Mouse (Mus musculus): ENCODE measurements around the gene Cyp8b1. TPM values are rescaled to one million over a fixed set of nuclear protein-coding genes. Genes with fewer than 3 reads are reported as not detected.

The Cyp8b1 gene
- polyA plus RNA-seq, 1 experiment from 2014 or later: not detected

DNA sequence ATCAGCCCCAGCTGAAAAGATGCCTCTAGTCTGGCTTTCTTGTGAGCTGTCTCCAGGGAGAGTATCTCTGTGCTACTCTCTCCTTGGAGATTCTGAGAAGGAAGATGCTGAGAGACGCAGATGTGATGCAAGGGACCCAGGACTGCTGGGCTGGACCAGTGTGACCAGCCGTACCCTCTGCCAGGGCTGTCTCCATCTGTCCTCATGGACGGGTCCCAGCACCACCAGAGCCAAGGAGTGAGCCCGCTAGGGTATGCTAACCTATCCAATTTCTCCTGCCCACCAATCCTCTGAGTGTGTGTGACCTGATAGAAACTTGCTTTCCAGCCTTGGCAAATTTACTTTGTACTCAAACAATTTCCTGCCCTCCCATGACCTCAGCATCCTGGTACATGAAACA is 3.3 kb downstream of the Cyp8b1 start:
- Histone ChIP-seq H3K4me2 (no peak overlapping the region), H3K36me3 (no peaks in the 10 kb centered on the region), H3K27me3 (no peaks in the 10 kb centered on the region), H3K27ac (no peak overlapping the region), H3K9me3 (no peaks in the 10 kb centered on the region), H3K4me1 (replicated peaks) (no peaks in the 10 kb centered on the region; the same call in 1 of the 2 replicates), H3K9ac (no peak overlapping the region), H3K4me3 (no peak overlapping the region)
- ATAC-seq (ENCODE audit: low FRiP score): no peak
- WGBS: 80% methylated on average over 4 of the region's 4 CpGs

DNA sequence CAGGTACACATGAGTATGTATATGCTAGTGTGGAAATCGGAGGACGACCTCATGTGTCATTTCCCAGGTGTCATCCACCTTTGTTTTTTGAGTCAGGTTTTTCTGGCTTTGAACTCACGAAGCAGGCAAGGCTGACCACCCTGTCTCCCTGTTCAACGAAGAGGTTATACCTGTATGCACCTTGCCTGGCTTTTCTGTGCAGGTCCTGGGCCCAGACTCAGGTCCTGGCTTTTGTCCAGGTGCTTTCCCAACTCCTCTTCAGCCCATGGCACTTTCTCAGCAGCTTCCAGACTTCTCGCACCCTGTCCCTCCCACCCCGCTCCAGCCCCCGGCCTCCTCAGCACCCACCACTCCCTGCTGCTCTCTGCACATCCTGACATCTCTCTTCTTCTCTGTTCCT is 4.9 kb downstream of the Cyp8b1 start:
- Histone ChIP-seq H3K27me3 (no peaks in the 10 kb centered on the region), H3K4me1 (replicated peaks) (no peaks in the 10 kb centered on the region), H3K9me3 (no peaks in the 10 kb centered on the region), H3K36me3 (no peaks in the 10 kb centered on the region), H3K4me3 (no peak overlapping the region), H3K9ac (no peak overlapping the region), H3K4me2 (no peak overlapping the region), H3K27ac (no peak overlapping the region)
- ATAC-seq (ENCODE audit: low FRiP score): no peak
- WGBS: 90% methylated on average over 7 of the region's 7 CpGs

DNA sequence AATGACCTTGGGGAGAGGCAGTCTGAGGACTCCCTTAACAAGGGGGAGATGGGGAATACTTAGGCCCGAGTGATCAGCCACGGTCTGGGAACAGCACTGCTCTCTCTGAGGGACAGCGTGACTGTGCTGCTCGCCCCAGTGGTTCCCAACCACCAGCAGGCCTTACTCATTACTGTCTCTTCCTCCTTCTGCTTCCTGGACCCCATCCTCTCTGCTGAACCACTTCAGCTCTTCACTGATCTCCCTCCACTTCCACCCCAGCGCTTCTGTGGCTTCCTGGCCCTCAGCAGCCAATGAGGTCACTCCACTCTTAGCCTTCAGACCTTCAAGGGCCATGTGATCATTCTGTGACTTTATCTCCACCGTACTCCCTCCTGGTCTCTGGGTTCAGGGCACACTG is 6.5 kb downstream of the Cyp8b1 start:
- H3K9ac ChIP-seq: no peak overlapping the region
- H3K36me3 ChIP-seq: no peaks in the 10 kb centered on the region
- H3K27ac ChIP-seq: no peak overlapping the region
- H3K4me2 ChIP-seq: no peak overlapping the region
- no peaks in the 10 kb centered on the region for H3K27me3 ChIP-seq
- no peaks in the 10 kb centered on the region for H3K9me3 ChIP-seq
- no peaks in the 10 kb centered on the region for H3K4me1 ChIP-seq (replicated peaks)
- no peak for ATAC-seq (ENCODE audit: low FRiP score)
- H3K4me3 ChIP-seq: no peak overlapping the region
- 89% methylated on average over 6 of the region's 6 CpGs for WGBS

DNA sequence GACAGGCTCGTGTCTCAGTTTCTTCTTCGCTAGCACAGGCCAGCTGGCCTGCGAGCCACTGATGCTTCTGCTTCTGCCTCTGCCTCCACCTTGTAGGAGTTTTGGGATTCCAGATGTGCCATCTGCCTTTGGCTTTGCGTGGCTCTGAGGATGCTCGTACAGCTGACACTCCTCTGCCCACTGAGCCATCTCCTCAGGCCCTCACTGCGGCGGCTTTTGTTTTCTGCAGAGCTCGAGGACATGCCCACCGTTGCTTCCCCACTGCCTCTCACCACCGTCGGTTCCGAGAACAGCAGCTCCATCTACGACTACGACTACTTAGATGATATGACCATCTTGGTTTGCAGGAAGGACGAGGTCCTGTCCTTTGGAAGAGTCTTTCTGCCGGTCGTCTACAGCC is 7.8 kb downstream of the Cyp8b1 start:
- Histone ChIP-seq H3K4me3 (no peak overlapping the region), H3K9ac (no peak overlapping the region)
- WGBS: 93% methylated on average over 17 of the region's 17 CpGs

DNA sequence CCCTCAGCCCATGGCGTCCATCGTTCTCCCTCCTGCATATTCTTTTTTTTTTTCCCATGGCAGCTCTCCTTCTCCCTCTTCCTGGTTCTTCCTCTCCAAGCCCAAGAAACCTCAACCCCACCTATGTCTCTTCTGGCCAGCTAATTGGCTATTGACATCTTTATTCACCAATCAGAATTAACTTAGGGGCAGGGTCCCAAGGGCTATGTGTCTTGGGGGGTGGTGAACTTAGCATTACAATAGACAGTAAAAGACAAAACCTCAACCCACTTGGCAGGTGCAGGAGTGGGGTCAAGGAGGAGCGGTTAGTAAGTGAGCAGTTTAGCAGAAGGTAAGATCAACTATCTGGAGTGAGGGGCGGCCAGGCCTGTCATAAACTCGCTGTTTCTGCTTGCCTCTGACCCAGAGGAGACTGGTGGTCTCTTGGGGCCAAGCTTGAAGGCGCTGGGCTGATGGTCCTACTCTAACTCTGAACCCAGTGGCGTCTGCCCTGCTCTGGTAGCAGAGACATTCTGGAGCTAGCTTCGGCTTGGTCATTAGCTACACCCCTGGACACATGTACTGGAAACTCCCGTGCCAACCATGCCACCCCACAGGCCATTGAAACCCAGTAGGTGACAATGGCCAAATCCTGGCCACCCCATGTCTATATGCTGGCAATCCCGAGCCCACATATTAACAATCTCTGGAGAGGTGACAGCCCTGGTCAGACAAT is 8.6 kb downstream of the Cyp8b1 start:
- Histone ChIP-seq H3K27me3 (no peaks in the 10 kb centered on the region), H3K9ac (no peak overlapping the region), H3K27ac (no peak overlapping the region), H3K4me1 (replicated peaks) (no peaks in the 10 kb centered on the region), H3K4me2 (no peak overlapping the region), H3K4me3 (no peak overlapping the region), H3K9me3 (no peaks in the 10 kb centered on the region), H3K36me3 (no peaks in the 10 kb centered on the region)
- WGBS: 76% methylated on average over 10 of the region's 10 CpGs
- no peak for ATAC-seq (ENCODE audit: low FRiP score)

More for the DNA sequence above, 7.8 kb downstream of the Cyp8b1 start:
- H3K36me3 ChIP-seq: no peaks in the 10 kb centered on the region
- no peak overlapping the region for H3K4me2 ChIP-seq
- H3K27ac ChIP-seq: no peak overlapping the region
- no peaks in the 10 kb centered on the region for H3K4me1 ChIP-seq (replicated peaks)
- no peak for ATAC-seq (ENCODE audit: low FRiP score)
- H3K27me3 ChIP-seq: no peaks in the 10 kb centered on the region
- no peaks in the 10 kb centered on the region for H3K9me3 ChIP-seq

DNA sequence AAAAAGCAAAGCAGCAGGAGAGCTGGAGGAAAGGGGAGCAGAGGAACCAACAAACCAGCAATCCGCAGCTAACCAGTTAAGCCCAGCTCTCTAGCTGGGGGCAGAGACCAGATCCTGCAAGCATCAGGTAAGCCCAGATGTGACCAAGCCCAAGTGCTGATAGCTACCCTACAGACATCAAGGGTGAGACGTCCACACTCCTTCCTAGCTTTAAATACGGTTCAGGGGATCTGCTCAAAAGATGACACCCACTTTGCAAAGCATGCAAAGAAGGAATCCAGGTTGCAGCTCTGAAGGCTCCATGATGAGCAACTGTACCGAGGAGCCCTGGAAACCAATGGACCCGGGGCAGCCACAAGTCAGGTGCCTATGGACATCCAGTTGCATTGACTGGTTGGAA is 9.6 kb downstream of the Cyp8b1 start:
- Histone ChIP-seq H3K36me3 (no peaks in the 10 kb centered on the region), H3K4me3 (no peak overlapping the region), H3K9ac (no peak overlapping the region), H3K4me1 (replicated peaks) (no peaks in the 10 kb centered on the region), H3K27me3 (no peaks in the 10 kb centered on the region), H3K27ac (no peak overlapping the region), H3K9me3 (no peaks in the 10 kb centered on the region), H3K4me2 (no peak overlapping the region)
- 89% methylated on average over 5 of the region's 5 CpGs for WGBS
- no peak for ATAC-seq (ENCODE audit: low FRiP score)

DNA sequence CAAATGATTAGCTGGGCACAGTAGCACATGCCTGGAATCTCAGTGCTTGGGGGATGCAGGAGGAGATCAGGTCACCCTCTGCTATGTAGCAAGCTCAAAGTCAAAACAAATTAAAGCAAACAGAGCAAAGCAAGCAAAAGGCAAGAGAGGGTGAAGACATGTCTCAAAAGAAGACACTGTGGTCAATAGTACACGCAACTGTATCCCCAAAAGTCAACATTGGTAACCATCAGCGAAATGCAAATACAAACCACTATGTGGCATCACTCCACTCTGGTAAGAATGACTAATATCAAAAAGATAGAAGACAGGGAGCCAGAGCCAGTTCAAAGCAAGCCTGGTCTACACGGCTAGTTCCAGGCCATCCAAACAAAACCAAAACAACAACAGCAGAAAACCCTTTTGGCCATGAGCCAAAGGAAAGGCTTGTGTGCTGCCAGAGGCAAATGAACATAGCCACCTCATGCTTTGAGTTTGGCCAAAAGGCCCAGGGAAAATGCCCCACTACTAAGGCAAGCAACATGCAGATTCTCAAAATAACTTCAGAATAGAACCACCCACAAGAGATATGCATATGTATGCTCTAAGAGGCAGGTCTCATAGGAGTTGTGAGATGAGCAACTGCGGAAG is 10.4 kb downstream of the Cyp8b1 start:
- no peak overlapping the region for H3K27ac ChIP-seq
- no peaks in the 10 kb centered on the region for H3K36me3 ChIP-seq
- H3K4me1 ChIP-seq (replicated peaks): no peaks in the 10 kb centered on the region
- H3K9ac ChIP-seq: no peak overlapping the region
- no peaks in the 10 kb centered on the region for H3K9me3 ChIP-seq
- H3K4me3 ChIP-seq: no peak overlapping the region
- ATAC-seq (ENCODE audit: low FRiP score): no peak
- 86% methylated on average over 4 of the region's 4 CpGs for WGBS
- H3K4me2 ChIP-seq: no peak overlapping the region
- no peaks in the 10 kb centered on the region for H3K27me3 ChIP-seq

DNA sequence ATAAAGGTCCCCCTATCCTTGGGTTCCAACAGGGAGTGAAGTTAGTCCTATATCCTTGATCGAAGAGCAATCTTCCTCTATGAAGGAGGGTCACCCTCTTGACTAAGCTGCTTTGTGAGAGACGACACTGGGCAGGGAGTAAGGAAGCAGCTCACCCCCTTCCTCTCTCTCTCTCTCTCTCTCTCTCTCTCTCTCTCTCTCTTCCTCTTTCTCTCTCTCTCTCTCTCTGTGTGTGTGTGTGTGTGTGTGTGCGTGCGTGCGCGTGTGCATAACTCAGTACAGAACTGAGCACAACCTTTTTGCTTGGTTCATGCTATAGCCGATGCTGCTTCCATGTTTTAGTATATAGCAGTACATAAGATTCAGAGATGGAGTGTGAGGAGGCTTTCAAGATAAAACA is 11.2 kb downstream of the Cyp8b1 start:
- 93% methylated on average over 7 of the region's 7 CpGs for WGBS
- no peaks in the 10 kb centered on the region for H3K27me3 ChIP-seq
- H3K4me2 ChIP-seq: no peak overlapping the region
- H3K9ac ChIP-seq: no peak overlapping the region
- no peak overlapping the region for H3K4me3 ChIP-seq
- H3K4me1 ChIP-seq (replicated peaks): no peaks in the 10 kb centered on the region
- no peaks in the 10 kb centered on the region for H3K36me3 ChIP-seq
- H3K9me3 ChIP-seq: no peaks in the 10 kb centered on the region
- ATAC-seq (ENCODE audit: low FRiP score): no peak
- no peak overlapping the region for H3K27ac ChIP-seq

DNA sequence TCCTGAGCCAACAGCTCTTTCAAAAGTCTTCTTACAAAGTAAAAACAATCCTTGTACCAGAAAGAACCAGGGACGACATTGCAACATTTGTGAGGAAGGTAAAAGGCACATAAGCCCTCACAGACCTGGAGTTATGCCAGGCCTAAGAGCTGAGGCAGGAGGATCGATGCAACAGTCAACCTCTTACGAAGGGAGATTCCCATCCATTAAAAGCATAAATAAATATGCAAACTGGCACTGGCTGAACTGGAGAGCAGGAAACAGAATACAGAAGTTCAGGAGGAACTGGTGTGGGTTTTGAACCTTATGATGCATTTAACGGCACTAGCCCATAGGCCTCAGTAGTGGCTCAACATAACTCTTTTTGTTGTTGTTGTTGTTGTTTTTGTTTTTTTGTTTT is 11.8 kb downstream of the Cyp8b1 start:
- no peak for ATAC-seq (ENCODE audit: low FRiP score)
- no peak overlapping the region for H3K4me3 ChIP-seq
- H3K4me2 ChIP-seq: no peak overlapping the region
- H3K27ac ChIP-seq: no peak overlapping the region
- WGBS: 88% methylated on average over 4 of the region's 4 CpGs
- H3K9me3 ChIP-seq: no peaks in the 10 kb centered on the region
- H3K36me3 ChIP-seq: no peaks in the 10 kb centered on the region
- no peaks in the 10 kb centered on the region for H3K27me3 ChIP-seq
- H3K9ac ChIP-seq: no peak overlapping the region
- H3K4me1 ChIP-seq (replicated peaks): no peaks in the 10 kb centered on the region

DNA sequence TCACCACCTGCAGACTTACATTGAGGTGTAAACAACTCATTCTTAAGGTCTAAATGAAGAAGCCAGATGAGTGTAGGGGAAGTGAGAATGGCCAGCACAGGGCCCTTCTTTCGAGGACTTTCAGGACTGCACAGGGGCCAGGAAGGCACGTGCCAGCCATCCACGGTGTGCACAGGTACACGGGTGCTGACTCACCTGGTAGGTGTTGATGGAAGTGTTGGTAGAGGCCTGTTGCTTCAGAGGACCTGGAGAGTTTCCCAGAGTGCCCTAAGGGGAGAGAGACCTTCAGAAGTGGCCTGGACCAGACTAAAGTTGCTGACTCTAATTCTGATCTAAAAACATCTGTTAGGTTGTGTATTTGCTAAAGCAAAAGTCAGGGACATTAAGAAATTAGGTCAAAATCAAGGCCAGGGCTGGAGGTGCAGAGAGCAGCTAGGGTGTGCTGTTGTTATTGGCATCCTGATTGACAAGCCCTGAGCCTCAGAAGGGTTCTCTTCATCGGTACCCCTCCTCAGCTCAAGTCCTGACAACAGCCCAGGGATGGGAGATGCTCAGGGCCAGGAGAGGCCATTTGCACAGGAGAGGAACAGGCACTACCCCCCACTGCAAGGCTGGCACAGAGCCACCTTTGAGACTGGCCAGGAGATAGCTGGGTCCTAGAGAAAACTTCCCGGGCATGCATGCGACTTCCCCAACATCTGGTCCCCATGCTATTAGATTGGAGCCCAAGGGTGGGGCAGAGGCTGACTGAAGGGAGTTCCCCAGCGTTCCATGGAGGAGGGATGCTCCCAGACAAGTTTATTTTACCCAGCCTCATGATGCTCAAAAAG is 12.4 kb downstream of the Cyp8b1 start:
- WGBS: 79% methylated on average over 8 of the region's 8 CpGs
- H3K36me3 ChIP-seq: no peaks in the 10 kb centered on the region
- H3K4me3 ChIP-seq: no peak overlapping the region
- no peaks in the 10 kb centered on the region for H3K9me3 ChIP-seq
- H3K9ac ChIP-seq: no peak overlapping the region
- H3K4me1 ChIP-seq (replicated peaks): no peaks in the 10 kb centered on the region
- H3K27me3 ChIP-seq: no peaks in the 10 kb centered on the region
- no peak for ATAC-seq (ENCODE audit: low FRiP score)
- no peak overlapping the region for H3K27ac ChIP-seq
- no peak overlapping the region for H3K4me2 ChIP-seq

DNA sequence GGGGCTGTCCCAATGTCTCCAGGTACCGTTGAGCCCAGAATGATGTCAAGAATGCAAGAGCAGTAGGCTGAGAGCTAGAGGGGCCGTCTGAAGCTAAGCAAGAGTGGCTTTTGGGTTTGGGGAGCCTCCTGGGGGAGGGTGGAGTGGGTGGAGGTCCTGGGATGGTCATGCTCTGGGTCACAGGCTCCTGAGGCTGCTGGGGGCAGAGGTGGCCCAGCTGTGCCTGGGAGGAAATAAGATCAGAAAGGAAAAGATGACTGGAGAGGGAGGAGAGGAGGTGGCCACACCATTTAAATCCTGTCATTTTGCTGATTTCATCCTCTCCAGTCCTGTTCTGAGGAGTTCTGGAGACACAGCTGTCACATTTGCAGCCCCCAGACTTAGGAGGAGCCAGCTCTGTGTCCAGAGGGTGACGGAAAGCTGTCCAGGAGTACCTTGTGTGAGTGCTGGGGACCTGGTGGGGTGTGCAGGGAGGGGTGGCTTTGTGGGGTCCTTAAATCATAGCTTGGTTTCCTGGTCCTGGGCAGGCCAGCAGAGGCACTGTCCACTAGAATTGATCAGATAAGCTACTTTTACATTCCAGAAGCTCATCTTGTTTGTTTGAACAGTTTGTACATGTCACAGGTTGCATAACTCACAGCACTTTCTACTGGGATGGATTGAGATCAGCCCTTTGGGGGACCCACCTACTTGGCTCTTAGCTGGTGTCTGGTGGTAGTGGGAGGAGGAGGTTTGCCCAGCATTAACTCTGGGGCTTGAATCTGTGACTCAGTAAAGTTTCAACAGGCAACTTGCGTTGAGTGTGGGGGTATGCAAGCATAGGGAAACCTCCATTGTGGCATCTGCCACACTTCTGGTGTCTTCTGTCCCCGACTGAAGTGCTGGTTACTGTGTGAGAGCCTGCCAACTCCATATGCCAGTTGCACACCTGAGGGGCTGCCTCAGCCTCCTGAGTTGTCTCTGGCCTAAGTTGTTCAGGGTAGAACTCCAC is 14.1 kb downstream of the Cyp8b1 start:
- Histone ChIP-seq H3K4me3 (no peak overlapping the region), H3K4me1 (replicated peaks) (no peaks in the 10 kb centered on the region), H3K4me2 (no peak overlapping the region), H3K9me3 (no peaks in the 10 kb centered on the region), H3K27ac (no peak overlapping the region), H3K27me3 (no peaks in the 10 kb centered on the region), H3K36me3 (no peaks in the 10 kb centered on the region), H3K9ac (no peak overlapping the region)
- ATAC-seq (ENCODE audit: low FRiP score): no peak
- WGBS: 76% methylated on average over 5 of the region's 5 CpGs
